Mouse (Mus musculus): ENCODE data around the gene Olfr465-ps1. TPM values are rescaled to one million over a fixed set of nuclear protein-coding genes. Genes with fewer than 3 reads are reported as not detected.

Gene Olfr465-ps1
- polyA plus RNA-seq, 2 experiments = not detected

DNA sequence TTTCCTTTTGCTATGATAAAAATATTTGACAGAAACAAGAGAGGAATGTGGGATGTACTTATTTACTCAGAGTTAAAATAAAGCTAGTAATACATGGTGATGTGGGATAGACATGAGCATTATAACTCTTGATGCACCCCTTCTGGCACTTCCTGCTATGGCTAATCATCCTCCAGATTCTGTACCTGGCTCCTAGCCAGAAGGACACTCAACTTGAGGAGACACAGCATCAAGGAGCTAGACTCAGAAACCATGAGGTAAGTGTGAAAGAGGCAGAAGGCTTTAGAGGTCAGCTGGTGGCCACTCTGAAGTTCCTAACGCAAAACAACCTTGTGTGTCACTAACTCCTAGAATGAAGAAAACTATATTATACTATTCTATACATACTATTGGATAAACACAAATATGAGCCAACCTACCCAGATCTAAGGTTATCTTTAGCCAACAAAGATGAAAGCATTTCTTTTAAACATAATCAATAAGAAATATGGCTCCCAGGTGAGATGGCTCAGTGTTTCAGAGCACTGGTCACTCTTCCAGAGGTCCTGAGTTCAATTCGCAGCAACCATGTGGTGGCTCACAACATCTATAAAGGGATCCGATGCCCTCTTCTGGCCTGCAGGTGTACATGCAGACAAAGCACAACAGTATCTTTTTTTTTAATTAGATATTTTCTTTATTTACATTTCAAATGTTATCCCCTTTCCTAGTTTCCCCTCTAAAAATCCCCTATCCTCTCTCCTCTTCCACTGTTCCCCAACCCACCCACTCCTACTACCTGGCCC lies 10.6 kb upstream of the Olfr465-ps1 start:
- DNase-seq (ENCODE audit: low read depth in 3 of 3, low spot score in 3 of 3) (no peak), ATAC-seq (ENCODE audit: insufficient read depth) (peak; percentile 53; the same call in 1 of the 2 replicates)
- Histone ChIP-seq H3K9me3 (ENCODE audit: control insufficient read depth, low read length) (no peaks in the 10 kb centered on the region), H3K36me3 (replicated peaks; ENCODE audit: control insufficient read depth, insufficient read depth, low read depth) (no peaks in the 10 kb centered on the region), H3K27me3 (ENCODE audit: control insufficient read depth, insufficient read depth, low read length) (no peaks in the 10 kb centered on the region), H3K4me3 (ENCODE audit: insufficient read depth in 1 of 2, low read depth in 2 of 2, low read length in 2 of 2) (no peak overlapping the region), H3K4me1 (replicated peaks; ENCODE audit: control insufficient read depth in 2 of 2, insufficient read depth in 2 of 2, low read length in 1 of 2) (peaks cover 4 to 5% of the 10 kb centered on the region in 2 experiments; a peak in 3 of 4 replicates), H3K27ac (no peak overlapping the region), H3K9ac (replicated peaks) (no peak overlapping the region), H3K4me2 (ENCODE audit: low read depth) (no peak overlapping the region)
- TF ChIP-seq CTCF (IDR thresholded peaks at IDR 0.05; ENCODE audit: low read depth) = peak; percentile 67
- TF ChIP-seq EP300 (IDR thresholded peaks at IDR 0.05; ENCODE audit: low read depth) = no peak
- 40% methylated on average over 3 of the region's 3 CpGs for WGBS (ENCODE audit: insufficient replicate concordance)

- no peak for ATAC-seq (ENCODE audit: insufficient read depth)
- 49% methylated on average over 1 of the region's 1 CpGs for WGBS (ENCODE audit: insufficient replicate concordance)
- no peaks in the 10 kb centered on the region for H3K9me3 ChIP-seq (ENCODE audit: control insufficient read depth, low read length)
Measured at GRCm38 (mm10) chr13:65149940-65150339, 12.1 kb downstream of the Olfr465-ps1 start, which contains the start of gene Olfr466. TSS of gene Olfr466 (plus strand) at chr13:65150240.

GRCm38 (mm10) chr13:65174102-65174501 lies 36.2 kb downstream of the Olfr465-ps1 start:
- H3K36me3 ChIP-seq (replicated peaks; ENCODE audit: control insufficient read depth, insufficient read depth, low read depth) = no peaks in the 10 kb centered on the region
- H3K9ac ChIP-seq (replicated peaks) = no peak overlapping the region
- no peak overlapping the region for H3K4me3 ChIP-seq (ENCODE audit: insufficient read depth in 1 of 2, low read depth in 2 of 2, low read length in 2 of 2)
- H3K9me3 ChIP-seq (ENCODE audit: control insufficient read depth, low read length) = no peaks in the 10 kb centered on the region
- no peak overlapping the region for H3K27ac ChIP-seq
- ATAC-seq (ENCODE audit: insufficient read depth) = no peak
- H3K4me2 ChIP-seq (ENCODE audit: low read depth) = no peak overlapping the region
- H3K27me3 ChIP-seq (ENCODE audit: control insufficient read depth, insufficient read depth, low read length) = no peaks in the 10 kb centered on the region
- 62% methylated on average over 3 of the region's 3 CpGs for WGBS (ENCODE audit: insufficient replicate concordance)
- TF ChIP-seq CTCF (IDR thresholded peaks at IDR 0.05; ENCODE audit: low read depth) (no peak), EP300 (IDR thresholded peaks at IDR 0.05; ENCODE audit: low read depth) (no peak)
- DNase-seq (ENCODE audit: low read depth in 3 of 3, low spot score in 3 of 3) = no peak
- 0 out of 4 replicates have a peak, but pooled peaks cover 0 to 2% of the 10 kb centered on the region in 2 experiments for H3K4me1 ChIP-seq (replicated peaks; ENCODE audit: control insufficient read depth in 2 of 2, insufficient read depth in 2 of 2, low read length in 1 of 2)

More at GRCm38 (mm10) chr13:65149940-65150339, 12.1 kb downstream of the Olfr465-ps1 start, which contains the start of gene Olfr466:
- Histone ChIP-seq H3K9ac (replicated peaks) (no peak within 1 kb of the TSS), H3K27me3 (ENCODE audit: control insufficient read depth, insufficient read depth, low read length) (no peaks in the 10 kb centered on the region), H3K36me3 (replicated peaks; ENCODE audit: control insufficient read depth, insufficient read depth, low read depth) (no peaks in the 10 kb centered on the region), H3K4me1 (replicated peaks; ENCODE audit: control insufficient read depth in 2 of 2, insufficient read depth in 2 of 2, low read length in 1 of 2) (no peaks in the 10 kb centered on the region), H3K4me2 (ENCODE audit: low read depth) (no peak within 1 kb of the TSS), H3K27ac (no peak within 1 kb of the TSS), H3K4me3 (ENCODE audit: insufficient read depth in 1 of 2, low read depth in 2 of 2, low read length in 2 of 2) (no peak within 1 kb of the TSS)
- no peak for TF ChIP-seq CTCF (IDR thresholded peaks at IDR 0.05; ENCODE audit: low read depth)
- no peak for TF ChIP-seq EP300 (IDR thresholded peaks at IDR 0.05; ENCODE audit: low read depth)
- no peak for DNase-seq (ENCODE audit: low read depth in 3 of 3, low spot score in 3 of 3)

- Histone ChIP-seq H3K27ac (no peak overlapping the region), H3K36me3 (replicated peaks; ENCODE audit: control insufficient read depth, insufficient read depth, low read depth) (no peaks in the 10 kb centered on the region), H3K9me3 (ENCODE audit: control insufficient read depth, low read length) (no peaks in the 10 kb centered on the region), H3K4me2 (ENCODE audit: low read depth) (peak overlapping the region; percentile 48), H3K9ac (replicated peaks) (no peak overlapping the region), H3K27me3 (ENCODE audit: control insufficient read depth, insufficient read depth, low read length) (no peaks in the 10 kb centered on the region), H3K4me3 (ENCODE audit: insufficient read depth in 1 of 2, low read depth in 2 of 2, low read length in 2 of 2) (no peak overlapping the region; a peak in 1 of 4 replicates), H3K4me1 (replicated peaks; ENCODE audit: control insufficient read depth in 2 of 2, insufficient read depth in 2 of 2, low read length in 1 of 2) (0 out of 4 replicates have a peak, but pooled peaks cover 0 to 2% of the 10 kb centered on the region in 2 experiments)
- ATAC-seq (ENCODE audit: insufficient read depth) (peak; percentile 48), DNase-seq (ENCODE audit: low read depth in 3 of 3, low spot score in 3 of 3) (peak; percentile 4 to 41 (median 26))
- WGBS (ENCODE audit: insufficient replicate concordance) = 15% methylated on average over 46 of the region's 46 CpGs
- peak; percentile 82 for TF ChIP-seq CTCF (IDR thresholded peaks at IDR 0.05; ENCODE audit: low read depth)
- TF ChIP-seq EP300 (IDR thresholded peaks at IDR 0.05; ENCODE audit: low read depth) = no peak
Measured at GRCm38 (mm10) chr13:65175734-65176471, 38.0 kb downstream of the Olfr465-ps1 start.
